Mouse (Mus musculus) hindbrain, embryonic 12.5 days (tissue): ENCODE measurements around the gene Rpl26. TPM values are rescaled to one million over a fixed set of nuclear protein-coding genes. Genes with fewer than 3 reads are reported as not detected.

Experiments
- ATAC-seq: fragments of 200-750 bp; cut with Nextera tagmentation; 2 replicates; pipeline ENCODE4 v1.8.0; 2017; ENCODE audit warnings: moderate TSS enrichment; ENCODE audit not compliant: low FRiP score
- H3K27ac ChIP-seq: fragments of 300-500 bp; sonication (generic); 2 replicates; pipeline ENCODE4 v1.5.1; 2016; ENCODE audit warnings: mild to moderate bottlenecking
- H3K27me3 ChIP-seq: fragments of 300-500 bp; sonication (generic); 2 replicates; pipeline ENCODE4 v1.6.1; 2016; ENCODE audit warnings: mild to moderate bottlenecking
- H3K36me3 ChIP-seq: fragments of 300-500 bp; sonication (generic); 2 replicates; pipeline ENCODE4 v1.6.1; 2016; ENCODE audit warnings: mild to moderate bottlenecking
- H3K4me1 ChIP-seq: fragments of 300-500 bp; sonication (generic); 2 replicates; pipeline ENCODE4 v1.6.1; 2016
- H3K4me2 ChIP-seq: fragments of 300-500 bp; sonication (generic); replicated peaks from 2 replicates; pipeline ENCODE4 v1.6.1; 2016; ENCODE audit warnings: mild to moderate bottlenecking
- H3K4me3 ChIP-seq: fragments of 300-500 bp; sonication (generic); 2 replicates; pipeline ENCODE4 v1.5.1; 2016; ENCODE audit warnings: mild to moderate bottlenecking
- H3K9ac ChIP-seq: fragments of 300-500 bp; sonication (generic); 2 replicates; pipeline ENCODE4 v1.6.1; 2016; ENCODE audit warnings: mild to moderate bottlenecking, moderate library complexity
- H3K9me3 ChIP-seq: fragments of 300-500 bp; sonication (generic); replicated peaks from 2 replicates; pipeline ENCODE4 v1.6.1; 2016; ENCODE audit warnings: mild to moderate bottlenecking
- WGBS: fragments of 180-500 bp; shearing (Covaris S2); methylation state at CpG from one replicate; pipeline ENCODE4 v1.1.7; 2016; 5-methylcytosine and 5-hydroxymethylcytosine counted together
- polyA plus RNA-seq: library from polyadenylated mRNA; unstranded; fragments of >200 nt; fragmentation: Nextera tagmentation; extraction: Ambion mirVana; gene quantifications from 2 replicates; pipeline ENCODE4 v1.2.1, GENCODE M21; 2016

The Rpl26 gene
- polyA plus RNA-seq, 1 experiment from 2014 or later, result 749 TPM

DNA sequence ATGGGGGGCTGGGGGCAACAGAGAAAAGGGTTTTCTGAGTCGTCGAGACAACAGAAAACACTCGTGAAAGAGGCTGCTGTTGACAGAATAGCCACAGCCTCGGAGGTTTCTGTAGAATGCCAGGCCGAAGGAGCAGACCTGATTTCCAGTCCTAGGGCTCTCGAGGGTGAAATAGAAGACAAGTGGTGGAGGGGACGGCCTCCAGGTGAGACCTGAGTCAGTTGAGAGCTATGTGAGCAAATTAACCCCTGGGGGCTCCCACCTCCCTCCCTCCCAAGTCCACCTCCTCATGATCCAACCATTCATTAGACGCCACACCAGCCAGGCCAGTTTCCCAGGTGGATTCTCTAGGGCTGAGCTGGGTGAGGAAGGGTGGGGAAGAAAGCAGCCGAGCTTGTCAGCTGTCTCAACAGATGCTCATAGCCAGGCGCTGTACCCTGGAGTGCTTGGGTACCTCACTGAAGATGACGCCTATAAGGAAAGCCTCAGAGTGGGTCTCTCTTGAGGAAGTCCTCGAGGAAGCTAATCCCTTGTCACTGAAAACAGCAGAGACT is 7.4 kb upstream of the Rpl26 start:
- Histone ChIP-seq H3K27ac (no peak overlapping the region), H3K4me3 (no peak overlapping the region), H3K4me2 (no peak overlapping the region), H3K4me1 (no peaks in the 10 kb centered on the region), H3K9me3 (no peaks in the 10 kb centered on the region), H3K36me3 (no peaks in the 10 kb centered on the region), H3K9ac (no peak overlapping the region), H3K27me3 (peaks cover 6% of the 10 kb centered on the region; the same call in 1 of the 2 replicates)
- no peak for ATAC-seq
- WGBS, result 70% methylated on average over 12 of the region's 12 CpGs

DNA sequence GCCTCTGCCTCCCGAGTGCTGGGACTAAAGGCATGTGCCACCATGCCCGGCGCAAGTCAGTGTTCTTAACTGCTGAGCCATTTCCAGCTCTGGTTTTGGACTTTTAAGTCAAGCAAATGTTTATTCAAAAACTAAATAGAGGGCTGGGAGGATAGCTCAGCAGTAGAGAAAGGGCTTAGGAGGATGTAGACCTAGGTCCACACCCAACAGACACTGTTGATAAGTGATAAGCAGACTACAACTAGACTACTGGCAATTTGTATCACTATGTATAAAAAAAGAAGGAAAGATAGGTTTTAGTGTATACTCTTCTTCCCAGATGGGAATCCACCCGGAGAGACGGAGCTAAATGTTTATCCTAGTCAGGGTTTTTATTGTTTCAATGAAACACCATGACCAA is 5.1 kb upstream of the Rpl26 start:
- no peak overlapping the region for H3K9ac ChIP-seq
- no peak overlapping the region for H3K27ac ChIP-seq
- no peak overlapping the region for H3K4me3 ChIP-seq
- ATAC-seq, result no peak
- H3K4me1 ChIP-seq, result peaks cover 4% of the 10 kb centered on the region; the same call in 1 of the 2 replicates
- H3K36me3 ChIP-seq, result no peaks in the 10 kb centered on the region
- WGBS, result 94% methylated on average over 5 of the region's 5 CpGs
- peaks cover 12% of the 10 kb centered on the region; the same call in 1 of the 2 replicates for H3K27me3 ChIP-seq
- H3K9me3 ChIP-seq, result no peaks in the 10 kb centered on the region
- H3K4me2 ChIP-seq, result no peak overlapping the region

DNA sequence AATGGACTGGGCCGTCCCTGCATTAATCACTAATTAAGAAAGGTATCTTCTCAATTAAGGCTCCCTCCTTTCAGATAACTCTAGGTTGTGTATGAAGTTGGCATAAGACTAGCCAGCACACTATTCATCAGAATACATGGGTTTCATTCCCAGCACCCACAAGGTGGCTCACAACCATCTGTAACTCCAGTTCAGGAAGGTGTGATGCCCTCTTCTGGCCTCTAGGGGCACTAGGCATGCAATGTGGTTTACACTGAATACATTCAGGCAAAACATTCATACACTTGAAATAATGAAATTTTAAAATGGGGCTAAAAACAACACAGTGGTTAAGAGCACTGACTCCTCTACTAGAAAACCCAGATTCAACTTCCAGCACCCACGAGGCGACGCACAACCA is 4.3 kb upstream of the Rpl26 start:
- Histone ChIP-seq H3K9me3 (no peaks in the 10 kb centered on the region), H3K27me3 (peaks cover 12% of the 10 kb centered on the region; the same call in 1 of the 2 replicates), H3K36me3 (no peaks in the 10 kb centered on the region), H3K4me3 (no peak overlapping the region), H3K4me2 (no peak overlapping the region), H3K9ac (no peak overlapping the region), H3K27ac (no peak overlapping the region), H3K4me1 (peaks cover 4% of the 10 kb centered on the region; the same call in 1 of the 2 replicates)
- 43% methylated on average over 4 of the region's 4 CpGs for WGBS
- ATAC-seq, result no peak

DNA sequence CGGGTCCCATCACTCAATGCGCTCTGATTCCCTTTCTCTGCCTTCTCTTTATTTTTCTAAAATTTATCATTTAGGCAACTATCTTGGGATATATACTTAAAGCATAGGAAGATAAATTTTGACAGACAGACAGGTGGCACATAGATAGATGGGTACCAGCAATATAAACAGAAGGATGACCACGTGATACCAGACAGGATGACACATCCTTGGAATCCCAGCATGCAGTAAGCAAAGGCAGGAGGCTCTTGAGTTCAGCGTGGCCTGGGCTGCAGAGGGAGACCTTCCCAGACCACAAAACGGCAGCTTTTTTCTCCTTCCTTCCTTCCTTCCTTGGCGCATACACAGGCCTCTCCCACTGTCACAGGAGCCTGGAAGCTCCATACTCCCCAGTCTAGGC is 3.5 kb upstream of the Rpl26 start:
- Histone ChIP-seq H3K4me3 (no peak overlapping the region), H3K27ac (no peak overlapping the region), H3K4me1 (peaks cover 9% of the 10 kb centered on the region), H3K4me2 (no peak overlapping the region), H3K9me3 (no peaks in the 10 kb centered on the region), H3K36me3 (peaks cover under 1% of the 10 kb centered on the region; the same call in 1 of the 2 replicates), H3K27me3 (peaks cover 12% of the 10 kb centered on the region; the same call in 1 of the 2 replicates), H3K9ac (no peak overlapping the region)
- ATAC-seq, result no peak
- WGBS, result 74% methylated on average over 6 of the region's 6 CpGs

DNA sequence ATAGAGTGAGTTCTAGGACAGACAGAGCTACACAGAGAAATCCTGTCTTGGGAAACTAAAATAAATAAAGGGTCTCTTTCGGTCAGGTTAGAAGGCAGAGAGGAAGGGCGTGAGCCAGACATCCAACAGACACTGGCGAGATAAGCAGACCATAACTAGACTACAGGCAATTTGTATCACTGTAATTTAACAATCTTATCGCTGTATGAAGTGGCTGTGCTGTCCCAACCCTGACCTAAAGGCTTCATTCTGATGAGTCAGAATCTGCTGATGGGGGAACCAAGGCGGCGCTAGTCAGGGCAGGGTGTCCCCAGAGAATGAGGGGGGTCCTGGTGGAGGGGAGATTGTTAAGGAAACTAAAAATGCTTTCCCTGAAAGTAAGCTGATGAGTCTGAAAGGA is 2.6 kb upstream of the Rpl26 start:
- WGBS, result 93% methylated on average over 6 of the region's 6 CpGs
- Histone ChIP-seq H3K27me3 (peaks cover 12% of the 10 kb centered on the region; the same call in 1 of the 2 replicates), H3K9ac (no peak overlapping the region), H3K36me3 (peaks cover 10% of the 10 kb centered on the region), H3K9me3 (no peaks in the 10 kb centered on the region), H3K4me3 (no peak overlapping the region), H3K27ac (no peak overlapping the region), H3K4me2 (no peak overlapping the region), H3K4me1 (peaks cover 9% of the 10 kb centered on the region)
- no peak for ATAC-seq

DNA sequence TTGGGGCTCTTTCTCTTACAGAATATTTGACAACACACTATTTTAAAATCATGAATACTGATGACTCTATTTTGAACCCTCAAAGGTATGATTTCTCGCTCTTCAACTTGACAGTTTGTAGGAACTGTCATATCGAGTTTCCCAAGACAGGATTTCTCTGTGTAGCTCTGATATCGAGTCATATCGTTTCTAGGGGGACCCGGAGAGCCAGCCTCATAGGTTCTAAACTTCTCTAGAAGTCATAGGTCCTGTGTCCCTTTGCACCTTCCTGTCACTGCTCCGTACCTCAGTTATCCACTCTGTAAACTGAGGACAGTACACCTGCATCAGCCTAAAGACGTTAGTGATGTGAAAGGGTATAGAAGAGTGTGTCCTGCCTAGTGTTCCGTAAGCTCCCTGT is 1.6 kb upstream of the Rpl26 start:
- no peak for ATAC-seq
- Histone ChIP-seq H3K4me1 (peaks cover 9% of the 10 kb centered on the region), H3K27me3 (peaks cover 12% of the 10 kb centered on the region; the same call in 1 of the 2 replicates), H3K4me3 (no peak overlapping the region), H3K9ac (no peak overlapping the region), H3K36me3 (peaks cover 20% of the 10 kb centered on the region), H3K4me2 (no peak overlapping the region), H3K9me3 (no peaks in the 10 kb centered on the region), H3K27ac (no peak overlapping the region)
- WGBS, result 86% methylated on average over 8 of the region's 8 CpGs

DNA sequence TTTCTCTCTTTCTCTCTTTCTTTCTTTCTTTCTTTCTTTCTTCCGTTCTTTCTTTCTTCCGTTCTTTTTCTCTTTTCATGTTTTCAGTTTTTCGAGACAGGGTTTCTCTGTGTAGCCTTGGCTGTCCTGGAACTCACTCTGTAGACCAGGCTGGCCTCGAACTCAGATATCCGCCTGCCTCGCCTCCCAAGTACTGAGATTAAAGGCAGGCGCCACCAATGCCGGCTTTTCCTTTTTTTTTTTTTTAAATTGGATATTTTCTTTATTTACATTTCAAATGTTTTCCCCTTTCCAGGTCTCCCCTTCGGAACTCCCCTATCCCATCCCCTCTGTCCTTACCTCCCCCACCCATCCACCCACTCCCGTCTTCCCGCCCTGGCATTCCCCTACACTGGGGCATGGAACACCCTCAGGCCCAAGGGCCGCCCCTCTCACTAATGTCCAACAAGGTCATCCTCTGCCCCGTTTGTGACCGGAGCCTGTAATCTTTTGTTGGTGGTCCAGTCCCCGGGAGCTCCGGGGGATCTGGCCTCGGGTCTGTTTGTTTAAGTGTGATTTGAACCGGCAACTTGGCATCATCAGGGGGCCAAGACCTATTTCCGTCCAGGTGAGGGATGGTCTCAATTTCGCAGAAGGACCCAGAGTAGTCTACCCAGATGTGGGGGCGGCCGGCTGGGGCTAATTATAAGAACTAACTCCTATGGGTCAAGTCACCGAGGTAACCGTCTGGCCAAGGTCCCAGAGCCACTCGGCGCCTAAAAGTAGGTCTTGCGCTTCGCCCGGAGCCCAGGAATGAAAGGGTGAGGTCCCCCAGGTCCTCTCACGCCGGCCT is 648 bp upstream of the Rpl26 start:
- Histone ChIP-seq H3K27ac (no peak overlapping the region), H3K36me3 (peaks cover 29% of the 10 kb centered on the region), H3K27me3 (peaks cover 12% of the 10 kb centered on the region; the same call in 1 of the 2 replicates), H3K4me2 (peak overlapping the region; percentile 84), H3K9ac (peak overlapping the region; percentile 53), H3K4me3 (peak overlapping the region; percentile 91), H3K9me3 (no peaks in the 10 kb centered on the region), H3K4me1 (peaks cover 9% of the 10 kb centered on the region)
- WGBS, result 28% methylated on average over 31 of the region's 31 CpGs
- ATAC-seq, result peak; percentile 41; the same call in 1 of the 2 replicates

DNA sequence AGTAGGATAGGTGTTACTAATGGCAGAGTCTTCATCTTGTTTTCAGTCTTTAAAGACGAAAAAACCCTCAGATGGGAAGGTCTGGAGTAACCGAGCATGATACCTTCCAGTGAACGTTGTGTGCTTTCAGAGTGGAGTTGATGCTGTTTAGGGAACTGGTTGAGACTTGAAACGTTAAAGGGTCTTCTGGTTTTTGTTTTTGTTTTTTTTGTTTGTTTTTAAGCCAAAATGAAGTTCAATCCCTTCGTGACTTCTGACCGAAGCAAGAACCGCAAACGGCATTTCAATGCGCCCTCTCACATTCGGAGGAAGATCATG is 623 bp downstream of the Rpl26 start:
- WGBS, result 2% methylated on average over 10 of the region's 10 CpGs
- H3K27ac ChIP-seq, result peak overlapping the region; percentile 89
- ATAC-seq, result 0 out of 2 replicates have a peak, but pooled peaks have one; percentile 14

DNA sequence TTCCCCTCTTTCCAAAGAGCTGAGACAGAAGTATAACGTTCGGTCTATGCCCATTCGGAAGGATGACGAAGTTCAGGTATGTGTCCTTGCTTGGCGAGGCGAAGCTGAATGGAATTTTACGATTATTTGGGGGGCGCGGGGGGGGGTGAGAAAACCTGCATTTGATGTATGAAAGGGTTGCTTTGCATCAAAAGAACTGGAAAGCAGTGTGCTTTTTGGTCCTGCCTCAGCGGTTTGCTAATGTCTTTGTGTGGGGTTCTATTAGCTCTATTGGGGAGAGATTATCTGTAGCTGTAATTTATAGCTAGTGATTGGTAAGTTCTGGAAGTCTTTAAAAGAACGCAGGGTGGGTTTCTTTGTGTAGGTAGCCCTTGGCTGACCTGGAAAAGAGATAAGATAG is 984 bp downstream of the Rpl26 start:
- ATAC-seq, result no peak

More for the DNA sequence above, 623 bp downstream of the Rpl26 start:
- Histone ChIP-seq H3K4me3 (peak overlapping the region; percentile 91), H3K36me3 (peaks cover 42% of the 10 kb centered on the region), H3K4me1 (peaks cover 9% of the 10 kb centered on the region), H3K9me3 (no peaks in the 10 kb centered on the region), H3K9ac (peak overlapping the region; percentile 98), H3K27me3 (peaks cover 12% of the 10 kb centered on the region; the same call in 1 of the 2 replicates), H3K4me2 (peak overlapping the region; percentile 84)

DNA sequence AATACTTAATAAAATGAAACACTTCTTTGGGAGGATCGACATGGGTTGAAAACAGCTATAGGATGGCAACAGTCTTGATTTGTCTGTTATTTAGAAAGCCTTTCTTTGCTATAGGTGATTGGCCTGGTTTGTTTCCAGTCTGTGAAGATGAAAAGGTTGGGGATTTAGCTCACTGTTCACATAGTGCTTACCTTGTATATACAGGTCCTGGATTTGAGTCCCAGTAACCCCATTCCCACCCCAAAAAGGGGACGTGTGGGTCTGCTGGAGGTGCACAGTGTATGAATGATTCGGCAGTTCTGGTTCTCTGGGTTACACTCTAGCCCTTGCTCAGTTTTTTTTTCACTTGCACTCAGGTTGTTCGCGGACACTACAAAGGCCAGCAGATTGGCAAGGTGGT is 1.4 kb downstream of the Rpl26 start:
- 90% methylated on average over 5 of the region's 5 CpGs for WGBS
- Histone ChIP-seq H3K27me3 (peaks cover 12% of the 10 kb centered on the region; the same call in 1 of the 2 replicates), H3K36me3 (peaks cover 42% of the 10 kb centered on the region), H3K9ac (peak overlapping the region; percentile 98), H3K9me3 (no peaks in the 10 kb centered on the region), H3K4me3 (peak overlapping the region; percentile 91), H3K4me1 (peaks cover 9% of the 10 kb centered on the region), H3K4me2 (peak overlapping the region; percentile 84), H3K27ac (no peak overlapping the region)
- no peak for ATAC-seq

More for the DNA sequence above, 984 bp downstream of the Rpl26 start:
- Histone ChIP-seq H3K4me2 (peak overlapping the region; percentile 84), H3K9me3 (no peaks in the 10 kb centered on the region), H3K4me1 (peaks cover 9% of the 10 kb centered on the region), H3K4me3 (peak overlapping the region; percentile 91), H3K9ac (peak overlapping the region; percentile 98), H3K27me3 (peaks cover 12% of the 10 kb centered on the region; the same call in 1 of the 2 replicates), H3K27ac (no peak overlapping the region), H3K36me3 (peaks cover 42% of the 10 kb centered on the region)
- WGBS, result 6% methylated on average over 11 of the region's 11 CpGs

DNA sequence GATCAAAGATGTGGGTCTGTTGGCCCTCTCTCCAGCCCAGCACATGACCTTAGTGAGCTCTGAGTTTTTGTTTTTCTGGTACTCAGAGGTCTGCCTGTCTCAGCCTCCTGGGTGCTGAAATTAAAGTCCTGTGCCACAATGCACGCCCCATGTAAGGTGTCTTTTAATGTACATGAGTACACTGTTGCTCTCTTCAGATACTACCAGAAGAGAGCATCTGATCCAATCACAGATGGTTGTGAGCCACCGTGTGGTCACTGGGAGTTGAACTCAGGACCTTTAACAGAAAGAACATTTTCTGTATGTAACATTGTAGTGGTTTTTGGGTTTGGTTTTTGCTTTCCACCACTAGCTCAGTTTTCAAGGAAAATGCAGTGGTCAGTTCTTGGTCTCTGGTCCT is 2.4 kb downstream of the Rpl26 start:
- ATAC-seq, result no peak
- Histone ChIP-seq H3K4me2 (no peak overlapping the region), H3K4me3 (no peak overlapping the region), H3K4me1 (peaks cover 9% of the 10 kb centered on the region), H3K27me3 (peaks cover 9% of the 10 kb centered on the region; the same call in 1 of the 2 replicates), H3K36me3 (peaks cover 42% of the 10 kb centered on the region), H3K9ac (no peak overlapping the region), H3K9me3 (no peaks in the 10 kb centered on the region), H3K27ac (no peak overlapping the region)
- WGBS, result 92% methylated on average over 2 of the region's 2 CpGs

DNA sequence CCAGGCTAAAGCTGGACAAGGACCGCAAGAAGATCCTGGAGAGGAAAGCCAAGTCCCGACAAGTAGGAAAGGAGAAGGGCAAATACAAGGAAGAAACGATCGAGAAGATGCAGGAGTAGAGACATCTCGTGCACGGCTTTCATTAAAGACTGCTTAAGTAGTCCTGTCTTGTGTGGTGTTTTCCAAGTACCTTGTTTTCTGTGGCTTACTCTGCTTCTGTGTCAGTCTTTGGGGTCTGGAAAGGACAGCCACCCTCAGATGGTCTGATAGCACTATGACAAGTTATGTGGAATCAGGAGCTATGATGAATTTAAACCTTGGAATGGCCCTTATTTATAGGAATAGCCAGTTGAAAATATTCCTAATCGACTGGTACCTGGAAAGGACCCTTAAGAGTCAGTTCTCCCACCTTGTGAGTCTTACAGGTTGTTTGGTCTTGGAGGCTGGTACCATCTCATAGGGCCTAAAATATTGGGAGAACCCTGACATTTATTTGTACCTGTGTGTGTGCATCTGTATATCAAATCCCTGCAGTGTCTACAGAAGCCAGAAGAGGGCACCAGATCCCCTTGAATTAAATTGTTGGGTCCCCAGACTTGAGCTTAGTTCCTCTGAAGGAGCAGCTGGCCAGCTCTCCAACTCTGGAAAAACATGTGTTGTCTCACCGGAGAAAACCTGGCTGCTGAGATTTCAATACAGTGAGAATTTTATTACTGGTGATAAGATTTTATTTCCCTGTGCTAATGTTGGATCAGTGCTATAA is 3.2 kb downstream of the Rpl26 start:
- Histone ChIP-seq H3K27ac (no peak overlapping the region), H3K9ac (no peak overlapping the region), H3K4me1 (peaks cover 9% of the 10 kb centered on the region), H3K27me3 (peaks cover 3% of the 10 kb centered on the region; the same call in 1 of the 2 replicates), H3K36me3 (peaks cover 42% of the 10 kb centered on the region), H3K4me3 (no peak overlapping the region), H3K9me3 (no peaks in the 10 kb centered on the region), H3K4me2 (no peak overlapping the region)
- no peak for ATAC-seq
- 88% methylated on average over 8 of the region's 8 CpGs for WGBS
